Mouse (Mus musculus) ovary, adult 18-20 months (tissue): ENCODE measurements around the gene Mrpl57.

Source experiments
- DNase-seq: peaks from one replicate; pipeline ENCODE4 v3.0.0; 2022; ENCODE audit warnings: low spot score, mixed read lengths

Mrpl57 gene

DNA sequence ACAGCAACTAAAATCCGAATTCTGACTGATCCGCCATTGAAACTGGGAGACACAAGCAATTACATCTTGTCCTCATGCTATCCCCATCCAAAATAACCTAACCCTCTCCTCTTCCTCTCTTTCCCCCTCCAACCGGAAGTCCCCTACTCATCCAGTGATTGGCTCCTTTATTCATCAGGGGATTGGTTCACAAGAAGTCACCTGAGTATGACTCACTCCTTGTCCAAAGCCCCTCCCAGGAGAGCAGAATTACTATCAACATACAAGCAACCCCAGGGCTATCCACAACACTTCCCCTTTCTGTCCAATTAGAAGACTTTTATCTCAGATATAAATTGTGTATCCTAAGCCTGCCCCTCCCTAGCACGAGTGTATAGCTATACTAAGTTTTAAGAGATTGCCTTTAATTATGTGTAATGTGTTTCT is 36.0 kb downstream of the Mrpl57 start:
- DNase-seq = no peak

DNA sequence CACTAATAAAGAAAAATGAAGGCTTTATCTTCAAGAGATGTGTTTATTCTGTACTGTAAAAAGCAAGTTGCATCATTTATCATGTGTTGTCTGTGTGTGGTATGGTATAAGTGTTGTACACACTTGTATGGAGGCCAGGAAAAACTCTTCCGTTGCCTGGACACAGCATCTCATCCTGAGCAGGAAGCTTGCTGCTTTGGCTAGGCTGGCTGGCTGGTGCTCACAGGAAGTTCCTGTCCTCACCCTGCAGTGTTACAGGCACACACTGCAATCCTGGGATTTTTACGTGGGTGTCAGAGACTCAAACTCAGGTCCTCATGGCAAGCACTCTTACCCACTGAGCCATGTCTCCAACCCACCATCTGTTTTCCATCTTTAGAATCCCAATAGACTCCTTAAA is 37.1 kb downstream of the Mrpl57 start:
- DNase-seq = no peak

DNA sequence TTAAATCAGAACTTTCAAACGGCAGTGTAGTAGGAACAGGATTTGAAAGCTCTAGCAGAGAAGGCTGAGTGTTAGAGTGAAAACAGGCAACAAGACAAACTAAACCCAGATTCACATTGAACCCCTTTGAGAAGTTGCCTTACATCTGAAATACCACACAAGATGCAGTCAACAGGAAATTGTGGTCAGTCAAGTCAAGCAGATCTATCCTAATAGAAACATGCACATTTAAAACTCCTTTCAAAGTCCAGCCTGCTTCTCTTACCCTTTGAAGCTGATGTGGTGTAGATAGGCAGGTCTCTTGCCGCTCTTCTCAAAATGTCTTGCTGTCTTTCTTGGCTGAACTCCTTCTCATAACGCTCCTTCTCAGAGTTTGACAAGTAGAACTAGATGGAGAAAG is 39.2 kb downstream of the Mrpl57 start:
- no peak for DNase-seq

DNA sequence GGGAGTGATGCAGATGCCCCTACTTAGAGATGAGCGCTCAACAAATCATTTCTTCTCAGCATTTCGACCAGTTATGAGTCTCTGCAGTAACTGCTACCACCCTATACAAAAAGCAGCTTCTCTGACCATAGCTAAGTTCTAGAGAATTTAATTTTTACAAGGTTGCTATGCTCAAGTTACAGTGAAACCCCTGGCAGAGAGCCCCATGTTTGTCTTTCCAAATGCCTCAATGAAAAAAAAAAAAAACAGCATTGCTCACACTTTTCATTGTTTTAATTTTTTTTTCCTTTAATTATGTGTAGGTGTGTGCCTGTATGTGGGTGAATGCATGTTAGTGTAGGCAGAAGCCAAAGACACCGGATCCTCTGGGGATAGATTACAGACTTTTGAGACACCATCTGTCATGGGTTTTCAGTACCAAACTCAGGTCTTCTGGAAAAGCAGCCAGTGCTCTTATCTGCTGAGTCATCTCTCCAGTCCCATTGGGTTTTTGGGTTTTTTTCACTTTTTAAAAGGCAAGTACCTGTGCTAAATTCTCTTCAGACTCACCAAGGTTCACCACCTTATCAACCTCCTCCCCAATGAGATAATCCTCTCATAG is 40.7 kb downstream of the Mrpl57 start:
- no peak for DNase-seq

DNA sequence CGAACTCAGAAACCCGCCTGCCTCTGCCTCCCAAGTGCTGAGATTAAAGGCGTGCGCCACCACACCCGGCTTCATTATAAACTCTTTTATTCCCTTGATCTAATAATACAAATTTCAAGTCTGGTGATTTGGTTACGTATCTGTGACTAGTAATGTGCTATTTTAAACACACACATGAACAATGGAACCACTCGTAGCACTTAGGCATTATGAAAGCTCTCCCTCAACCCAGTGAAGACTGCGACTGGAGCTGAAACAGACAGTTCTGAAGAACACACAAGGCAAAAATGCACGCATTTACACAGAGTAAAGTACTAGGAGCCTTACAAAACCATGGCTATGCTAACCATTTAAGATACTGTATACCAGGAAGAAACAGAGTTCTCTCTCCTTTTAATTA is 51.9 kb downstream of the Mrpl57 start:
- no peak for DNase-seq
